Mouse (Mus musculus): Measurements from ENCODE around the gene Gng7.

GRCm38 (mm10) chr10:80938831-80939550, 75.8 kb downstream of the Gng7 start:
- no peak for TF ChIP-seq CTCF (IDR thresholded peaks at IDR 0.05; ENCODE audit: low read depth)
- no peak for TF ChIP-seq EP300 (IDR thresholded peaks at IDR 0.05; ENCODE audit: low read depth)
